Mouse (Mus musculus): ENCODE results near the gene Sbsn. TPM values are rescaled to one million over a fixed set of nuclear protein-coding genes. Genes with fewer than 3 reads are reported as not detected.

Sbsn gene
- polyA plus RNA-seq (2015; fragmentation: Nextera tagmentation; extraction: Ambion mirVana): 3.3 and 3.7 TPM in 2 replicates

DNA sequence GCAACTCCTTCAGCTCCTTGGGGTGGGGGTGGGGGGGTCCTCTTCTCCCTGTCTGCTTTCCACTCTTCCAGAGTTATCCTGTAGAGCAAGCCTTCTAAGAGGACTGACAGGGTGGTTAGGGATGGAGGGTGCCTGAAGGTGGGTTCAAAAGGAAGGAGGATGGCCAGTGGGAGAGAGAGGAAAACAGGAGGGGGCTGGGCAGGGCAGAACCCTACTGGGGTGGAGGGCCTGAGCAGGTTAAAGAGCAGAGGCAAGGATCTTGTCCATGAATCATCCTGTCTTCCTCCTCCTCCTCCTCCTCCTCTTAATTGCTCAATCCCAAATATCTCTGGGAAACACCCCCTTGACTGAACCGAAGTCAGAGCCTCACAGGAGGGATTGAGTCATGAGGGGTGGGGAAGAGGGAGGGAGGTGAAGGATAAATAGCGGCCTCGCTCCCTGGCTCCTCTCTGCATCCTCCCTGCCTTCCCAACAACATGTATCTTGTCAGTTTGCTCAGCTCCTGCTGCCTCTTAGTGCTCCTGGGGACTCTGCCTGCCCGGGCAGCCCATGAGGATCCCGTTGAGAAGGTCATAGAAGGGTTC, at the start of gene Sbsn:
Gene Sbsn, plus strand, starts transcription at position 386 of the 584 bp plus-strand sequence.

DNA sequence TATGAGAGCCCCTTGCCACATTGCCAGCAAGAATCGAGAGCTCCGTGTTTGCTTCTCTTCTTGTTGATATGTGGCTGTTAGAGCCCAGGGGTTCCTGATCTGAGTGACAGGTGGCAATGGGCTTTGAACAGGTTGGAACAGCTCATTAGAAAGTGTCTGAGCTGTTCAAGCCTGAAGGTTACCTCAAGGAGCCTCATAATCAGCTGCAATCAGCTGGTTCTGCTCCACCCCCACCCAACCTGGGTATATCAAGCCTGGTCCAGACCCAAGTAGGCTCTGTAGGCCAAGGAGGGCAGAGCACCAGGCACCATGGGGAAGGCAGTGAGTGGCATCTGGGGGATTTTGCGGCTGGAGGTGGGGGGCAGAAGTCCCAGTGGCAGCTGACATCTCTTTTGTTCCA, 39.3 kb upstream of the Sbsn start, which contains the start of gene Atp4a:
Gene Atp4a, plus strand, starts transcription at position 268 of the 400 bp plus-strand sequence.

DNA sequence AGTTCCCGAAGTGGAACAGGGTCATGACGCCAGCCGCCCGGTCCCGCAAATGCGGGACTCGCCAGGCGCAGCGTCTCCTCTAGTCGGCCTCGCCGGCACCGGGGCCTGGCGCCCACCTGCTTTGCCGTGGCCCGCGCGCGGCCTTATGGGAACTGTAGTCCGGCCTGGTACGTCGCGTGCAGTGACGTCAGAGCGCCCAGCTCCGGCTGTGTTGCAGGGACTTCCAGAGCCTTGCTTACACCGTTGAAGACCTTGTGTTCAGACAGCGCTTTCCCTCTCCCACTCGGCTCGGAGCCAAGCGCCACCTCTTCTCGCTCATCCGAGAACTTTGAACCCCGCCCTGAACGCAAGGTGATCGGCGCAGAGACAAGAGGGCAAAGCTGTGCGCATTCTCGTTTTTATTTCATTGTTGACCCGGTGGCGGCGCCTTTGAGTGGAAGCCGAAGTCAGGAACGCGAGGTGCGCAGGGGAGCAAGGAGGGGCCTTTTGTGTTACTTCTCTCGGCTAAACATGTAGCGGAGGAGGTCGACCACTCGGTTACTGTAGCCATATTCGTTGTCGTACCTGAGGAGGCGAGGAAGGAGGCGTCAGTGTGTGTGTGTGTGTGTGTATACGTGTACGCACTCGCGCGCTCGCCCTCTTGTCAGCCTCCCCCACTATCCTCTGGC, 21.7 kb upstream of the Sbsn start, which contains the start of gene Tmem147:
Gene Tmem147, minus strand, starts transcription at position 145 of the 668 bp plus-strand sequence.

DNA sequence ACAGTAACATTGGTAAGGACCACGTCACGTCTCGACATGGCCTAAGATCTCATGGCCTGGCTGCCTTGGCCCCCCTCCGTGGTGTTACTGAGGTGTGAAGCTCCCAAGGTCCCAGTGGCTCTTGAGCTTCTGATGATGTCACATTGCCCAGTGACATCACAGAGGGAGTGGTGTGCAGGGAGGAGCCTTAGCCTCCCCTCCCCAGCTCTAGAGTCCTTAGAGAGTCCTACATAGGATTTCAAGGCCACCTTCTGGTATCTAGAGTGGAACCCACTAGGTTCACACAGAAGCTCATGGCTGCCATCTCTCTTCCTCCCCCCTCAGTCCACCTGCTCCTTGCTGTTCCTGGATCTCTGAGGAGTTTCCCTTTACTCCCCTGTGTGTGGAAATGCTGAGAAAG, 7.7 kb upstream of the Sbsn start, which contains the start of gene Gapdhs:
Gene Gapdhs, minus strand, starts transcription at position 65 of the 400 bp plus-strand sequence.

DNA sequence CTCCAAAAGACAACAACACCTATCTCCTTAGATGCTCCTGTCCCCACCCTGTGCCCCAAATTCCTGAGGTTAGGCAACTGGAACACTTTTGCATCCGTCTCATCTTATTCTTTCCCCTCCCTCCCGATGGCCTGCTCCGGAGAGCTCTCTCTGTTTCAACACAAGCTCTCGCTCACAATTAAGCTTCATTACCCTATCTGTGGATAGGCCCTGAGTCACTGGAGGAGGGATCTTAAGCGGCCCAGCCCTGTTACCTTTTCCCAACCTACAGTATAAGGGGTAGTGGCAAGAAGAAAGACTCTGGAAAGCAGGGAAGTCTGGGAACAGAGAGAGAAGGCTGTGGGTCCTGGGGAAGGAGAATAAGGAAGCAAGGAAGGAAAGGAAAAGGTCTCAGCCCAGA, 12.2 kb downstream of the Sbsn start, which contains the start of gene Dmkn:
Gene Dmkn, plus strand, starts transcription at position 301 of the 400 bp plus-strand sequence.

DNA sequence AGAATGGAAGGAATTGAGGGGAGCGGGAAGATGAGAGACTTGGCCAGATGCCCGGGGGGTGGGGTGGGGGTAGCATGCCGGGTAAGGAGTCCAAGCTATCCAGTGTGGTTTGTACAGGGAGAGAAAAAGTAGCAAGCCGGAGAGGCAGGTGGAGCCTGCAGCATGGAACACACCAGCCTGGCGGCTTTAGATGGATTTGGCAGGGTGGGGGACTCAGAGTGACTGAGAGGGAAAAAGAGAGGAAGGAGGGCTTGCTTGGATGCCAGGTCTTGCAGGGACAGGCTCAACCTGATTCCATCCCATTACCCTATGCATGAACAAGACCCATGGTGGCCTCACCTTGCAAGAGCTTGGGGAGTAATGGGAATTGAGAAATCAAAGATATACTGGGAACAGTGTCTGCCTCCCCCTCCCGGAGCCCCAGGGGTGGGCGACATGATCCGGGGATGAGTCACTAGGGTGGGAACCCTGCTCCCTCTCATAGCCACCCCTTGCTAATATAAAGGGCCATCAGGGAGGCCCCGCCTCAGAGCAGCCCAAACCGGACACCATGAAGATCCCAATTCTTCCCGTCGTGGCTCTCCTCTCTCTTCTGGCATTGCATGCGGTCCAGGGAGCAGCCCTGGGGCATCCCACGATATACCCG, 36.2 kb downstream of the Sbsn start, which contains the start of gene Krtdap:
Gene Krtdap, plus strand, starts transcription at position 520 of the 646 bp plus-strand sequence.

Other genes starting within 250 kb of the Sbsn start
- 45.5 and 62.8 TPM in 2 replicates for gene Arhgap33, start 216.4 kb upstream of the Sbsn start, polyA plus RNA-seq (2015; fragmentation: Nextera tagmentation; extraction: Ambion mirVana)
- 19.0 and 20.8 TPM in 2 replicates for gene Hspb6, start 199.3 kb upstream of the Sbsn start, polyA plus RNA-seq (2015; fragmentation: Nextera tagmentation; extraction: Ambion mirVana)
- 3.0 and 4.7 TPM in 2 replicates for gene Proser3, start 199.2 kb upstream of the Sbsn start, polyA plus RNA-seq (2015; fragmentation: Nextera tagmentation; extraction: Ambion mirVana)
- 51.7 and 55.9 TPM in 2 replicates for gene Lin37, start 191.6 kb upstream of the Sbsn start, polyA plus RNA-seq (2015; fragmentation: Nextera tagmentation; extraction: Ambion mirVana)
- gene U2af1l4, start 188.2 kb upstream of the Sbsn start, polyA plus RNA-seq (2015; fragmentation: Nextera tagmentation; extraction: Ambion mirVana): 102 and 106 TPM in 2 replicates
- gene Gm49396, start 188.1 kb upstream of the Sbsn start, polyA plus RNA-seq (2015; fragmentation: Nextera tagmentation; extraction: Ambion mirVana): 6.7 and 8.0 TPM in 2 replicates
- gene Psenen, start 187.8 kb upstream of the Sbsn start, polyA plus RNA-seq (2015; fragmentation: Nextera tagmentation; extraction: Ambion mirVana): 161 and 167 TPM in 2 replicates
- 1.6 and 4.3 TPM in 2 replicates for gene Igflr1, start 186.0 kb upstream of the Sbsn start, polyA plus RNA-seq (2015; fragmentation: Nextera tagmentation; extraction: Ambion mirVana)
- gene Kmt2b, start 162.7 kb upstream of the Sbsn start, polyA plus RNA-seq (2015; fragmentation: Nextera tagmentation; extraction: Ambion mirVana): 5.3 and 8.5 TPM in 2 replicates
- gene Zbtb32, start 152.6 kb upstream of the Sbsn start, polyA plus RNA-seq (2015; fragmentation: Nextera tagmentation; extraction: Ambion mirVana): 0.20 and 0.44 TPM in 2 replicates
- 0.31 and 0.53 TPM in 2 replicates for gene Upk1a, start 138.6 kb upstream of the Sbsn start, polyA plus RNA-seq (2015; fragmentation: Nextera tagmentation; extraction: Ambion mirVana)
- 1,537 and 1,621 TPM in 2 replicates for gene Cox6b1, start 125.3 kb upstream of the Sbsn start, polyA plus RNA-seq (2015; fragmentation: Nextera tagmentation; extraction: Ambion mirVana)
- gene Etv2, start 115.6 kb upstream of the Sbsn start, polyA plus RNA-seq (2015; fragmentation: Nextera tagmentation; extraction: Ambion mirVana): 0.14 TPM in 1 of 2 replicates, not detected in the other
- 120 and 125 TPM in 2 replicates for gene Rbm42, start 101.2 kb upstream of the Sbsn start, polyA plus RNA-seq (2015; fragmentation: Nextera tagmentation; extraction: Ambion mirVana)
- gene Haus5, start 86.5 kb upstream of the Sbsn start, polyA plus RNA-seq (2015; fragmentation: Nextera tagmentation; extraction: Ambion mirVana): 16.8 and 18.2 TPM in 2 replicates
- gene Pmis2, start 79.9 kb upstream of the Sbsn start, polyA plus RNA-seq (2015; fragmentation: Nextera tagmentation; extraction: Ambion mirVana): not detected in 2 replicates
- not detected in 2 replicates for gene 2200002J24Rik, start 52.5 kb upstream of the Sbsn start, polyA plus RNA-seq (2015; fragmentation: Nextera tagmentation; extraction: Ambion mirVana)
- 6.1 and 6.3 TPM in 2 replicates for gene Atp4a, start 39.3 kb upstream of the Sbsn start, polyA plus RNA-seq (2015; fragmentation: Nextera tagmentation; extraction: Ambion mirVana)
- gene Tmem147, start 21.9 kb upstream of the Sbsn start, polyA plus RNA-seq (2015; fragmentation: Nextera tagmentation; extraction: Ambion mirVana): 359 and 361 TPM in 2 replicates
- 0.43 and 0.98 TPM in 2 replicates for gene Gapdhs, start 7.8 kb upstream of the Sbsn start, polyA plus RNA-seq (2015; fragmentation: Nextera tagmentation; extraction: Ambion mirVana)
- gene Dmkn, start 12.3 kb downstream of the Sbsn start, polyA plus RNA-seq (2015; fragmentation: Nextera tagmentation; extraction: Ambion mirVana): 5.9 and 7.8 TPM in 2 replicates
- 7.9 and 15.2 TPM in 2 replicates for gene Krtdap, start 36.4 kb downstream of the Sbsn start, polyA plus RNA-seq (2015; fragmentation: Nextera tagmentation; extraction: Ambion mirVana)
- 0.37 TPM in 1 of 2 replicates, not detected in the other for gene Ffar2, start 72.3 kb downstream of the Sbsn start, polyA plus RNA-seq (2015; fragmentation: Nextera tagmentation; extraction: Ambion mirVana)
- gene Ffar3, start 104.7 kb downstream of the Sbsn start, polyA plus RNA-seq (2015; fragmentation: Nextera tagmentation; extraction: Ambion mirVana): not detected in 2 replicates
- not detected in 2 replicates for gene Ffar1, start 110.1 kb downstream of the Sbsn start, polyA plus RNA-seq (2015; fragmentation: Nextera tagmentation; extraction: Ambion mirVana)
- gene Cd22, start 128.9 kb downstream of the Sbsn start, polyA plus RNA-seq (2015; fragmentation: Nextera tagmentation; extraction: Ambion mirVana): 0.05 TPM in 1 of 2 replicates, not detected in the other
- gene Mag, start 163.4 kb downstream of the Sbsn start, polyA plus RNA-seq (2015; fragmentation: Nextera tagmentation; extraction: Ambion mirVana): 19.5 and 38.7 TPM in 2 replicates
- not detected in 2 replicates for gene Hamp2, start 173.2 kb downstream of the Sbsn start, polyA plus RNA-seq (2015; fragmentation: Nextera tagmentation; extraction: Ambion mirVana)
- gene Hamp, start 192.6 kb downstream of the Sbsn start, polyA plus RNA-seq (2015; fragmentation: Nextera tagmentation; extraction: Ambion mirVana): not detected in 2 replicates
- 28.6 and 34.2 TPM in 2 replicates for gene Usf2, start 205.3 kb downstream of the Sbsn start, polyA plus RNA-seq (2015; fragmentation: Nextera tagmentation; extraction: Ambion mirVana)
- gene Lsr, start 222.0 kb downstream of the Sbsn start, polyA plus RNA-seq (2015; fragmentation: Nextera tagmentation; extraction: Ambion mirVana): 23.1 and 23.9 TPM in 2 replicates
- 0.76 and 1.1 TPM in 2 replicates for gene Fam187b, start 222.3 kb downstream of the Sbsn start, polyA plus RNA-seq (2015; fragmentation: Nextera tagmentation; extraction: Ambion mirVana)